ENCODE assay signal across 21 mouse cellular contexts in the genomic region with DNA sequence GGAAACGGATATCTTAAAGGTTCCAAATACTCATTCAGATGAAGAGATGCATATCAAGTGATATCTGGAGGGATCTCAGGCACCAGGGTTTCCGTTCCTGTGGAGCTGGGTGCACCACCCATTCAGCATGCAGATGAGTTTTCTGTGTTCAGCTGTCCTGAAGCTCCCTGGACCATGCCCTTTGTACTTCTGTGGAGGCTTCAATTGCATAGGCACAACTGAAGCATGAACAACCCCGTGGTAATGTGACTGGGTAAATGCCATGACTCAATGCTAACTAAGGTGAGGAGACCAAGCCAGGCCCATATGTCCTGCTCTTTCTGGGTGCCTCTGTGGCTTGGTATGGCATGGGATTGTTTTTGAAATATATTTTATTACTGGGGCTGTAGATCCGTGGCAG. TPM values are rescaled to one million over a fixed set of nuclear protein-coding genes. Genes with fewer than 3 reads are reported as not detected.
DNase-seq lines count a peak whose midpoint lies in the region; ATAC-seq and TF ChIP-seq lines count a peak whose summit lies in the region.
"Had no signal": no experiment of that assay in that cellular context is flagged by ENCODE, and none has a peak within 500 bp of the region (broad histone marks: within the 10 kb centered on the region; RNA-seq: fewer than 3 reads in every experiment).

No protein-coding gene starts in this region.

- H3K9me3 ChIP-seq in kidney, embryonic 16.5 days (ENCODE audit: low read length): no peaks in the 10 kb centered on the region
- H3K9me3 ChIP-seq in liver, embryonic 15.5 days (replicated peaks): no peaks in the 10 kb centered on the region
- H3K9me3 ChIP-seq: heart, embryonic 15.5 days; limb, embryonic 13.5 days; midbrain, embryonic 13.5 days; stomach, embryonic 15.5 days had no signal

- H3K9ac ChIP-seq in kidney, embryonic 16.5 days (replicated peaks; ENCODE audit: low read length): no peak overlapping the region
- H3K9ac ChIP-seq in liver, embryonic 15.5 days: no peak overlapping the region
- H3K9ac ChIP-seq: heart, embryonic 15.5 days; limb, embryonic 13.5 days; midbrain, embryonic 13.5 days; stomach, embryonic 15.5 days had no signal

- no peak for DNase-seq in Patski (ENCODE audit: low read depth, low spot score)
- peak; percentile 82 for DNase-seq in kidney, adult 11 months
- no peak for DNase-seq in urinary bladder, postnatal 4 days (ENCODE audit: low spot score in 2 of 2)
- no peak for DNase-seq in frontal cortex, postnatal 14 days (ENCODE audit: low spot score in 2 of 2)
- no peak for DNase-seq in cerebellum, postnatal 14 days
- DNase-seq: adrenal gland, adult 2 months; cerebellum, adult 2 months; gastrocnemius, postnatal 14 days; heart, adult 18-20 months; right cerebral cortex, postnatal 25 days; thymus, adult 18-20 months had no signal

- H3K4me3 ChIP-seq in kidney, embryonic 16.5 days (ENCODE audit: low read length): no peak overlapping the region
- no peak overlapping the region for H3K4me3 ChIP-seq in liver, embryonic 15.5 days (replicated peaks)
- H3K4me3 ChIP-seq: heart, embryonic 15.5 days; limb, embryonic 13.5 days; midbrain, embryonic 13.5 days; myocyte; stomach, embryonic 15.5 days had no signal

- CTCF ChIA-PET in Patski (lab: Charles Lee): interaction anchor here (1.3 to 2.6 kb wide), 2 partner anchors 10 to 137 kb away, joined by 3 to 5 read pairs; no protein-coding TSS in a partner anchor

- WGBS in kidney, embryonic 16.5 days: 52% methylated on average over 4 of the region's 4 CpGs
- 64% methylated on average over 4 of the region's 4 CpGs for WGBS in liver, embryonic 15.5 days (ENCODE audit: insufficient replicate concordance)

- POLR2A ChIA-PET in Patski (lab: Charles Lee): no interaction called here

- no peaks in the 10 kb centered on the region for H3K27me3 ChIP-seq in Patski
- no peaks in the 10 kb centered on the region for H3K27me3 ChIP-seq in kidney, embryonic 16.5 days (ENCODE audit: insufficient read depth, low read length)
- no peaks in the 10 kb centered on the region for H3K27me3 ChIP-seq in liver, embryonic 15.5 days
- H3K27me3 ChIP-seq: heart, embryonic 15.5 days; limb, embryonic 13.5 days; midbrain, embryonic 13.5 days; stomach, embryonic 15.5 days had no signal

- H3K27ac ChIP-seq in kidney, embryonic 16.5 days (ENCODE audit: low read length): no peak overlapping the region
- no peak overlapping the region for H3K27ac ChIP-seq in liver, embryonic 15.5 days (replicated peaks)
- H3K27ac ChIP-seq: heart, embryonic 15.5 days; limb, embryonic 13.5 days; midbrain, embryonic 13.5 days; stomach, embryonic 15.5 days had no signal

- no peak for TF ChIP-seq CTCF in Patski (IDR thresholded peaks at IDR 0.05)

- in situ Hi-C loops in Patski (cut with MboI; ENCODE audit: low pct_unique_long_range_greater_than_20kb): no loop called here

- ATAC-seq in Patski: peak; percentile 54
- ATAC-seq in kidney, embryonic 16.5 days (ENCODE audit: low FRiP score, low TSS enrichment): peak; percentile 93
- peak; percentile 55 for ATAC-seq in liver, embryonic 15.5 days (ENCODE audit: insufficient read depth)
- ATAC-seq: forebrain, embryonic 14.5 days; hindbrain, embryonic 16.5 days; lung, postnatal 0 days; midbrain, embryonic 13.5 days had no signal

- H3K4me1 ChIP-seq in kidney, embryonic 16.5 days (ENCODE audit: insufficient read depth, low read length): peaks cover 26% of the 10 kb centered on the region
- peaks cover 31% of the 10 kb centered on the region for H3K4me1 ChIP-seq in liver, embryonic 15.5 days (replicated peaks)
- H3K4me1 ChIP-seq: heart, embryonic 15.5 days; limb, embryonic 13.5 days had no signal

- H3K36me3 ChIP-seq in kidney, embryonic 16.5 days (ENCODE audit: insufficient read depth, low read length): no peaks in the 10 kb centered on the region
- H3K36me3 ChIP-seq in liver, embryonic 15.5 days (replicated peaks): no peaks in the 10 kb centered on the region
- H3K36me3 ChIP-seq: heart, embryonic 15.5 days; limb, embryonic 13.5 days; midbrain, embryonic 13.5 days; stomach, embryonic 15.5 days had no signal

- H3K4me2 ChIP-seq in kidney, embryonic 16.5 days (replicated peaks; ENCODE audit: low read depth, low read length): no peak overlapping the region
- H3K4me2 ChIP-seq in liver, embryonic 15.5 days: no peak overlapping the region
- H3K4me2 ChIP-seq: heart, embryonic 15.5 days; limb, embryonic 13.5 days; midbrain, embryonic 13.5 days; stomach, embryonic 15.5 days had no signal

RNA-seq across cellular contexts. Expression of a gene that starts 49.4 kb away (rescaled TPM):
- 4.0 TPM for polyA plus RNA-seq in Patski (2021)
- 117 and 124 TPM in 2 replicates for polyA plus RNA-seq in kidney, embryonic 16.5 days (2015; fragmentation: Nextera tagmentation; extraction: Ambion mirVana)
- polyA plus RNA-seq in liver, embryonic 15.5 days (2015; fragmentation: Nextera tagmentation; extraction: Ambion mirVana): 184 and 187 TPM in 2 replicates

Comparison
In these comparisons a context has a peak if more than half of its experiments do, and no peak if none do; other contexts are left out.
1. RNA of a gene that starts 49.4 kb away (polyA plus RNA-seq): 184 to 187 TPM in liver, embryonic 15.5 days and 117 to 124 TPM in kidney, embryonic 16.5 days; 4.0 TPM in Patski (single experiment); every median in the first group is over 10 times any median in the second.
2. Peak in every context shown above with its lines, with median percentiles within 50 percentile points of each other: ATAC-seq.